Mouse (Mus musculus): ENCODE results near the gene Trabd2b.

GRCm38 (mm10) chr4:114511649-114512048 lies 105.1 kb downstream of the Trabd2b start:
- TF ChIP-seq GATA1 (IDR thresholded peaks at IDR 0.05; ENCODE audit: borderline replicate concordance, low read length) (no peak), CTCF (IDR thresholded peaks at IDR 0.05; ENCODE audit: low read depth, low read length) (no peak), TAL1 (conservative IDR thresholded peaks at IDR 0.05; ENCODE audit: low read depth, low read length) (no peak)

All from G1E (cell line).